Mouse (Mus musculus) heart, adult 2 months (tissue): Measurements from ENCODE around the gene Golga5. TPM values are rescaled to one million over a fixed set of nuclear protein-coding genes. Genes with fewer than 3 reads are reported as not detected.

Source experiments
- DNase-seq, 2 experiments: peaks; one replicate each; pipeline ENCODE4 v3.0.0; 2021
- H3K27ac ChIP-seq: fragments of 200-600 bp; 2 replicates; pipeline ENCODE4 v1.8.1; 2022
- H3K27me3 ChIP-seq: fragments of 200-500 bp; 2 replicates; pipeline ENCODE4 v1.6.1; 2012; ENCODE audit warnings: mild to moderate bottlenecking, low read length, inconsistent platforms, mixed read lengths; ENCODE audit not compliant: control insufficient read depth, insufficient read depth
- H3K36me3 ChIP-seq: fragments of 200-500 bp; 2 replicates; pipeline ENCODE4 v1.6.1; 2012; ENCODE audit warnings: low read length, inconsistent platforms; ENCODE audit not compliant: control insufficient read depth, insufficient read depth
- H3K4me1 ChIP-seq: fragments of 200-500 bp; 2 replicates; pipeline ENCODE4 v1.6.1; 2011; ENCODE audit warnings: low read length; ENCODE audit not compliant: control insufficient read depth, insufficient read depth
- H3K4me3 ChIP-seq: fragments of 200-600 bp; 2 replicates; pipeline ENCODE4 v1.8.1; 2022
- H3K79me2 ChIP-seq: fragments of 200-500 bp; replicated peaks from 2 replicates; pipeline ENCODE4 v1.6.1; 2012; ENCODE audit warnings: mild to moderate bottlenecking, inconsistent platforms, low read length, moderate library complexity, mixed read lengths; ENCODE audit not compliant: control insufficient read depth, insufficient read depth
- H3K9ac ChIP-seq: fragments of 200-500 bp; 2 replicates; pipeline ENCODE4 v1.6.1; 2012; ENCODE audit warnings: low read depth, mild to moderate bottlenecking, control low read depth, inconsistent platforms, low read length, mixed read lengths
- CTCF ChIP-seq: fragments of 200-600 bp; IDR thresholded peaks from 2 replicates; pipeline ENCODE4 v1.8.1; 2022; ENCODE audit warnings: antibody characterized with exemption, mild to moderate bottlenecking, moderate library complexity
- EP300 ChIP-seq: fragments of 200-500 bp; IDR thresholded peaks from 2 replicates; pipeline ENCODE4 v1.6.1; 2011; ENCODE audit warnings: low read depth, low read length, control low read depth; ENCODE audit not compliant: insufficient read depth
- POLR2A ChIP-seq: fragments of 200-500 bp; IDR thresholded peaks from 2 replicates; pipeline ENCODE4 v1.6.1; 2011; ENCODE audit warnings: mild to moderate bottlenecking, low read depth, low read length, control low read depth; ENCODE audit not compliant: insufficient read depth
- WGBS: fragments of 180-500 bp; shearing (Covaris S2); methylation state at CpG from one replicate; pipeline ENCODE4 v1.1.7; 2018; 5-methylcytosine and 5-hydroxymethylcytosine counted together
- intact Hi-C: fragments of 180-260 bp; cut with DNase I; formaldehyde crosslinking; loops from one replicate; pipeline ENCODE4 v1.15.1; 2025
- polyA plus RNA-seq: library from polyadenylated mRNA; depleted of rRNA; stranded (reverse); fragments of >200 nt; gene quantifications from 2 replicates; pipeline ENCODE4 v1.2.3, GENCODE M21; 2012
- total RNA-seq, 2 experiments: library from RNA; stranded (reverse); gene quantifications; 2 replicates each; pipeline ENCODE4 v1.2.3; 2021

Gene Golga5
- total and polyA plus RNA-seq, 3 experiments, result 10.1 to 28.0 (median 25.1) TPM

DNA sequence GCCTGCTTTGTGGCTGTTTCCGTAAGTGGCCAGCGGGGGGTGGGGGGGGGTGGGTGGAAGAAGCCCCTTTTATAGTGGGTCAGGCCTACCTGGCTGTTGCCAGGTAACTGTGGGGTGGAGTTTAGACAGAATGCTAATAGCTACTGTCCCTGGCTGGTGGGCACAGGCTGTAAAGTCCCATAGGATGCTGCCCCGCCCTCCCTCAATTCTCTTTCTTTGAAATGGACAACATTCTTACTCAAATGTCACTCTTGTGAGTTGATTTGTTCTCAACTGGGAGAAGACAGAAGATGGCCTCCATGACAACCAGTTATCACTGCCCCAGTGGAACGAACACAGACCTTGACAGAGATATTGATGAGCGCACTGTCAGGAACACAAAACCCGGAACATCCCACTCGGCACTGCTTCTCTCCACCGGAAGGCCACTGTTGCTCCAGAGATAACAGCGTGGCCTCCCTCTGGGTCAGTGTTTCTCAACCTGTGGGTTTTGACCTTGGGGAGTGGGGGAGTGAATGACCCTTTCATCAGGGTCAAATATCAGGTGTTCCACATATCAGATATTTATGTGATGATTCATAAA lies 36.3 kb downstream of the Golga5 start:
- Histone ChIP-seq H3K4me1 (no peaks in the 10 kb centered on the region), H3K79me2 (no peaks in the 10 kb centered on the region), H3K27ac (no peak overlapping the region), H3K27me3 (no peaks in the 10 kb centered on the region), H3K9ac (no peak overlapping the region), H3K4me3 (no peak overlapping the region), H3K36me3 (no peaks in the 10 kb centered on the region)
- no peak for DNase-seq
- 62% methylated on average over 9 of the region's 9 CpGs for WGBS
- TF ChIP-seq POLR2A, result no peak
- TF ChIP-seq CTCF, result no peak
- no peak for TF ChIP-seq EP300
- intact Hi-C loops, result no loop called here

GRCm38 (mm10) chr12:102505949-102506348 lies 37.0 kb downstream of the Golga5 start:
- no peaks in the 10 kb centered on the region for H3K27me3 ChIP-seq
- WGBS, result 86% methylated on average over 7 of the region's 7 CpGs
- no peak for TF ChIP-seq CTCF
- TF ChIP-seq EP300, result no peak
- TF ChIP-seq POLR2A, result no peak
- intact Hi-C loops, result no loop called here
- H3K4me3 ChIP-seq, result no peak overlapping the region
- no peak overlapping the region for H3K9ac ChIP-seq
- H3K79me2 ChIP-seq, result no peaks in the 10 kb centered on the region
- H3K36me3 ChIP-seq, result no peaks in the 10 kb centered on the region
- no peaks in the 10 kb centered on the region for H3K4me1 ChIP-seq
- DNase-seq, result no peak
- no peak overlapping the region for H3K27ac ChIP-seq

GRCm38 (mm10) chr12:102511363-102511762 lies 42.4 kb downstream of the Golga5 start:
- Histone ChIP-seq H3K36me3 (no peaks in the 10 kb centered on the region), H3K27me3 (no peaks in the 10 kb centered on the region), H3K27ac (no peak overlapping the region), H3K9ac (no peak overlapping the region), H3K4me3 (no peak overlapping the region), H3K4me1 (no peaks in the 10 kb centered on the region), H3K79me2 (no peaks in the 10 kb centered on the region)
- 75% methylated on average over 3 of the region's 3 CpGs for WGBS
- TF ChIP-seq POLR2A (no peak), CTCF (no peak)
- no peak for DNase-seq
- intact Hi-C loops, result no loop called here

DNA sequence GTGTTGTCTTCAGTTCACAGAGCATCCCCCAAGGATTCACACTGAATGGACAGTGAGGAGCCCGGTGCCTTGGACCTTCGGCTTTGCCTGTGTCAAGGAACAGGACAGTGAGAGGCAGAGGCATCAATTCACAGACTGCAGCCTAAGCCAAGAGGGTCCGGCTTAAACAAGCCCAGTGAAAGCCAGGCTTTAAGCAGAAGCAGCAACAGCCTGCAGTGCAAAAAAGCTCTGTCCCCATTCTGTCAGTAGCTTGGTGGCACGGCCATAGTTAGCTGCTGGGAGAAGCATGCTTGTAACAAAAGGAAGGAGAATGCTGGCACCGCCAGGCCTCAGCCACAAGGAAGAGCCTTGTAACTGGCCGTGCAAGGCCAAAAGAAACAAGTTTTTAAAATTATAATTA lies 45.2 kb downstream of the Golga5 start:
- TF ChIP-seq EP300 (no peak), POLR2A (no peak), CTCF (no peak)
- no peak overlapping the region for H3K27ac ChIP-seq
- WGBS, result 76% methylated on average over 6 of the region's 6 CpGs
- no peak overlapping the region for H3K4me3 ChIP-seq
- H3K79me2 ChIP-seq, result no peaks in the 10 kb centered on the region
- intact Hi-C loops, result no loop called here
- H3K27me3 ChIP-seq, result no peaks in the 10 kb centered on the region
- DNase-seq, result no peak
- no peaks in the 10 kb centered on the region for H3K36me3 ChIP-seq
- H3K4me1 ChIP-seq, result no peaks in the 10 kb centered on the region
- no peak overlapping the region for H3K9ac ChIP-seq

DNA sequence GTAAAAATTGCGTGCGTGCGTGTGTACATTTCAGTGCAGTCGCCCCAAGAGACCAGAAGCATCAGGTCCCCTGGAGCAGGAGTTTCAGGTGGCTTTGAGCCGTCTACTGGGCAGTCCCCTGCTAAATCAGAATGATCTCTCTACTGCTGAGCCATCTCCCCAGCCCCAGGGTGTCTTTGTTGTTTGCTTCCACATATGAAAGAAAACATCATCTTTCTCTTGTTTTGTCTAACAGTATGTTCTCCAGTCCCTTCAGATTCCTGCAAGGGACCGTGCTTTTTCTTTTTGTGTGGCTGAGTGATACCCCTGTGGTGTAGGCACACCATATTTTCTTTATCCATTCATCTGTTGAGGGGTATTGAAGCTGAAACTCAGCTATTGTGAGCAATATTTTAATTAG lies 45.8 kb downstream of the Golga5 start:
- intact Hi-C loops, result no loop called here
- WGBS, result 86% methylated on average over 6 of the region's 6 CpGs
- DNase-seq, result no peak
- no peak overlapping the region for H3K4me3 ChIP-seq
- H3K27me3 ChIP-seq, result no peaks in the 10 kb centered on the region
- no peaks in the 10 kb centered on the region for H3K36me3 ChIP-seq
- no peaks in the 10 kb centered on the region for H3K79me2 ChIP-seq
- H3K9ac ChIP-seq, result no peak overlapping the region
- H3K27ac ChIP-seq, result no peak overlapping the region
- TF ChIP-seq CTCF (no peak), EP300 (no peak), POLR2A (no peak)
- H3K4me1 ChIP-seq, result no peaks in the 10 kb centered on the region

GRCm38 (mm10) chr12:102516151-102516550 lies 47.2 kb downstream of the Golga5 start:
- Histone ChIP-seq H3K79me2 (no peaks in the 10 kb centered on the region), H3K27ac (no peak overlapping the region), H3K9ac (no peak overlapping the region), H3K4me3 (no peak overlapping the region), H3K27me3 (no peaks in the 10 kb centered on the region), H3K36me3 (no peaks in the 10 kb centered on the region), H3K4me1 (no peaks in the 10 kb centered on the region)
- WGBS, result 77% methylated on average over 4 of the region's 4 CpGs
- DNase-seq, result no peak
- TF ChIP-seq CTCF (no peak), EP300 (no peak), POLR2A (no peak)
- intact Hi-C loops, result no loop called here
